Mouse (Mus musculus) midbrain, embryonic 16.5 days (tissue): ENCODE results near the gene Lrrc29. TPM values are rescaled to one million over a fixed set of nuclear protein-coding genes. Genes with fewer than 3 reads are reported as not detected.
"Not testable (repeated sequence)": the region's sequence is repeated elsewhere in the genome, so short reads cannot be mapped to it uniquely, and the experiment has no call there.

Experiments
- ATAC-seq: fragments of 200-750 bp; cut with Nextera tagmentation; 2 replicates; pipeline ENCODE4 v1.8.0; 2017; ENCODE audit warnings: moderate TSS enrichment
- H3K27ac ChIP-seq: fragments of 300-500 bp; sonication (generic); 2 replicates; pipeline ENCODE4 v1.5.1; 2014; ENCODE audit warnings: mild to moderate bottlenecking, low read length, mixed read lengths
- H3K27me3 ChIP-seq: fragments of 300-500 bp; sonication (generic); 2 replicates; pipeline ENCODE4 v1.6.1; 2014; ENCODE audit warnings: low read depth, low read length, mixed read lengths; ENCODE audit not compliant: control insufficient read depth, insufficient read depth
- H3K36me3 ChIP-seq: fragments of 300-500 bp; sonication (generic); 2 replicates; pipeline ENCODE4 v1.6.1; 2014; ENCODE audit warnings: mild to moderate bottlenecking, low read length, moderate library complexity, mixed read lengths; ENCODE audit not compliant: control insufficient read depth, insufficient read depth
- H3K4me1 ChIP-seq: fragments of 300-500 bp; sonication (generic); 2 replicates; pipeline ENCODE4 v1.6.1; 2014; ENCODE audit warnings: mild to moderate bottlenecking, low read length, mixed read lengths; ENCODE audit not compliant: control insufficient read depth, insufficient read depth
- H3K4me2 ChIP-seq: fragments of 300-500 bp; sonication (generic); 2 replicates; pipeline ENCODE4 v1.6.1; 2014; ENCODE audit warnings: mild to moderate bottlenecking, low read length, mixed read lengths
- H3K4me3 ChIP-seq: fragments of 300-500 bp; sonication (generic); 2 replicates; pipeline ENCODE4 v1.5.1; 2014; ENCODE audit warnings: low read depth, mild to moderate bottlenecking, low read length, moderate library complexity, mixed read lengths
- H3K9ac ChIP-seq: fragments of 300-500 bp; sonication (generic); 2 replicates; pipeline ENCODE4 v1.6.1; 2014; ENCODE audit warnings: low read depth, low read length, mixed read lengths
- H3K9me3 ChIP-seq: fragments of 300-500 bp; sonication (generic); replicated peaks from 2 replicates; pipeline ENCODE4 v1.6.1; 2014; ENCODE audit warnings: mild to moderate bottlenecking, low read length, mixed read lengths; ENCODE audit not compliant: control insufficient read depth, poor library complexity, severe bottlenecking
- WGBS: fragments of 180-500 bp; shearing (Covaris S2); extraction: QIAGEN DNeasy Blood & Tissue Kit; methylation state at CpG from one replicate; pipeline ENCODE4 v1.1.7; 2014; 5-methylcytosine and 5-hydroxymethylcytosine counted together
- polyA plus RNA-seq: library from polyadenylated mRNA; unstranded; fragments of >200 nt; fragmentation: Nextera tagmentation; extraction: Ambion mirVana; gene quantifications from 2 replicates; pipeline ENCODE4 v1.2.1, GENCODE M21; 2015

Gene Lrrc29
- polyA plus RNA-seq, 1 experiment from 2014 or later: 0.83 TPM

GRCm38 (mm10) chr8:105298351-105299252, 27.5 kb downstream of the Lrrc29 start:
- Histone ChIP-seq H3K27ac (no peak overlapping the region), H3K36me3 (peaks cover 17% of the 10 kb centered on the region), H3K4me2 (peak overlapping the region; percentile 95), H3K9me3 (no peaks in the 10 kb centered on the region), H3K27me3 (no peaks in the 10 kb centered on the region), H3K4me1 (peaks cover 23% of the 10 kb centered on the region), H3K4me3 (peak overlapping the region; percentile 97), H3K9ac (peak overlapping the region; percentile 88)
- WGBS: 65% methylated on average over 18 of the region's 18 CpGs
- ATAC-seq: no peak

GRCm38 (mm10) chr8:105297511-105298192, 28.4 kb downstream of the Lrrc29 start, which contains the start of gene E2f4:
TSS of gene E2f4 (plus strand) at chr8:105297663.
- Histone ChIP-seq H3K4me3 (peak within 1 kb of the TSS; percentile 97), H3K4me1 (peaks cover 23% of the 10 kb centered on the region), H3K4me2 (peak within 1 kb of the TSS; percentile 95), H3K36me3 (peaks cover 15% of the 10 kb centered on the region), H3K27ac (peak within 1 kb of the TSS; percentile 65), H3K9me3 (no peaks in the 10 kb centered on the region), H3K9ac (peak within 1 kb of the TSS; percentile 88), H3K27me3 (no peaks in the 10 kb centered on the region)
- under 1% methylated on average over 58 of the region's 58 CpGs for WGBS
- peak; percentile 89 for ATAC-seq

GRCm38 (mm10) chr8:105295895-105296573, 30.0 kb downstream of the Lrrc29 start, which contains the start of gene Exoc3l:
TSS of gene Exoc3l (minus strand) at chr8:105296101.
- Histone ChIP-seq H3K4me3 (peak within 1 kb of the TSS; percentile 97; the same call in 1 of the 2 replicates), H3K27ac (peak within 1 kb of the TSS; percentile 58; the same call in 1 of the 2 replicates), H3K4me2 (peak within 1 kb of the TSS; percentile 95), H3K9me3 (no peaks in the 10 kb centered on the region), H3K36me3 (peaks cover 5% of the 10 kb centered on the region), H3K9ac (peak within 1 kb of the TSS; percentile 88; the same call in 1 of the 2 replicates), H3K27me3 (no peaks in the 10 kb centered on the region), H3K4me1 (peaks cover 23% of the 10 kb centered on the region)
- ATAC-seq: no peak
- WGBS: 70% methylated on average over 11 of the region's 11 CpGs

DNA sequence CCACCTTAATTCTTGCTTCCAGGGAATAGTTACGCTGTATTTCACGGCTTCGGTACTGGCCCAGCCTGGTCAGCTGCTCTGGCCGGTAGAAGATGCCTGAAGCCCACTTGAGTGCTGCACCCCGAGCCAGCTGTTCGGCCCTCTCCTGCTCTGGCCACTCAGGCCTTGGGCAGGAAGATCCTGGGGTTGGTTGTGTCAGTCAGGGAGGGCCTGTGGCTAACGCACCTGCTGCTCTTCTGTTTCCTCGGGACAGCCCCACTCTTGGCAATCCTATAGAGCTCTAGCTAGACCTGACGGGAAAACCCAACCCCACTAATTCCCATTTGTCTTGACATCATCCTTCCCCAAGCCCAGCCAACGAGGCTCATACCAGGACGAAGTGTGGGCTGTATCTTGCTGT, 30.8 kb downstream of the Lrrc29 start:
- H3K9ac ChIP-seq: no peak overlapping the region
- no peaks in the 10 kb centered on the region for H3K9me3 ChIP-seq
- no peak overlapping the region for H3K4me3 ChIP-seq
- no peak overlapping the region for H3K27ac ChIP-seq
- 0 out of 2 replicates have a peak overlapping the region, but pooled peaks have one; percentile 6 for H3K4me2 ChIP-seq
- H3K36me3 ChIP-seq: peaks cover under 1% of the 10 kb centered on the region
- no peak for ATAC-seq
- H3K4me1 ChIP-seq: peaks cover 30% of the 10 kb centered on the region
- 65% methylated on average over 11 of the region's 11 CpGs for WGBS
- H3K27me3 ChIP-seq: no peaks in the 10 kb centered on the region

DNA sequence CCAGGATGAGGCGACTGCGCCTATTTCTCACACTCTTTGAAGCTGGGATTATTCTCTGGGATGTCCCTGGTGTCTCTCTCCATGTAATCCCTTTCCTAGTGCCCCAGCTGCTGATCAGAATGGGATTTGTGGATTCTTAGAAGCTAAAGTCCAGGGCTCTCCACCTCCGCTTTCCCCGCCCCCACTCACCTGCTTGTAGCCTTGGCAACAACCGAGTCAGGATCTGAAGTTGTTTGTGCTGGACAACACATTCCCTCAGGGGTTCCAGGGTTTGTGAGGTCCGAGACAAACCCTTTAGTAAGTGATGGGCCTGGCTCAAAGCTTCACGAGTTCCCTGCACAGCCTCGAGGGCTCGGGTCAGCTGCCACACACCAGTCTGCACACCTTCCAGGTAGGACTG, 31.3 kb downstream of the Lrrc29 start:
- Histone ChIP-seq H3K4me1 (peaks cover 31% of the 10 kb centered on the region), H3K36me3 (no peaks in the 10 kb centered on the region), H3K27me3 (no peaks in the 10 kb centered on the region), H3K27ac (no peak overlapping the region), H3K4me2 (0 out of 2 replicates have a peak overlapping the region, but pooled peaks have one; percentile 6), H3K9ac (0 out of 2 replicates have a peak overlapping the region, but pooled peaks have one; percentile 17), H3K9me3 (no peaks in the 10 kb centered on the region), H3K4me3 (no peak overlapping the region)
- ATAC-seq: no peak
- 59% methylated on average over 9 of the region's 9 CpGs for WGBS

- Histone ChIP-seq H3K4me1 (peaks cover 20% of the 10 kb centered on the region), H3K4me2 (no peak overlapping the region), H3K36me3 (no peaks in the 10 kb centered on the region), H3K27ac (no peak overlapping the region), H3K4me3 (no peak overlapping the region), H3K27me3 (no peaks in the 10 kb centered on the region), H3K9ac (no peak overlapping the region), H3K9me3 (no peaks in the 10 kb centered on the region)
- WGBS: 69% methylated on average over 19 of the region's 19 CpGs
- no peak for ATAC-seq
Measured at GRCm38 (mm10) chr8:105293405-105293804, 32.7 kb downstream of the Lrrc29 start.

DNA sequence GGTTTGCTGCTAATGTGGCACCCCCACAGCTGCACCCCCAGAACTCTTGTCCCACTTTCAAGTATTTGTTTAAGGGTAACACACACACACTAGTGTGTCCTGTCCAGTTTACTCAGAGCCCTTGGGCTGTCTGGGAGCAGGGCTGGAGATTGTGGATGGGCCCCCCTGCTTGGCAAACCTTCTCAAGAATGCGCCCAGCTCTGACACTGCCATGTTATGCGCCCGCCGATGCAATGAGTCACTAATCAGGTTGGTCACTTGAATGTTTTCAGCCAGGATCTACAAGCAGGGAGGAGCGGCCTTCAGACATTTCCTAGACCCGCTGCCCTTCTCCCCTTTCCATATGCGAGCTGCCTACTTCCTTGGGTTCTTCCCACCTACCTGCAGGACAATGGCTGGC, 33.6 kb downstream of the Lrrc29 start:
- H3K4me1 ChIP-seq: peaks cover 24% of the 10 kb centered on the region
- H3K9ac ChIP-seq: no peak overlapping the region
- H3K27ac ChIP-seq: no peak overlapping the region
- H3K4me3 ChIP-seq: no peak overlapping the region
- 86% methylated on average over 7 of the region's 7 CpGs for WGBS
- no peaks in the 10 kb centered on the region for H3K9me3 ChIP-seq
- H3K4me2 ChIP-seq: no peak overlapping the region
- H3K27me3 ChIP-seq: no peaks in the 10 kb centered on the region
- H3K36me3 ChIP-seq: no peaks in the 10 kb centered on the region
- no peak for ATAC-seq

DNA sequence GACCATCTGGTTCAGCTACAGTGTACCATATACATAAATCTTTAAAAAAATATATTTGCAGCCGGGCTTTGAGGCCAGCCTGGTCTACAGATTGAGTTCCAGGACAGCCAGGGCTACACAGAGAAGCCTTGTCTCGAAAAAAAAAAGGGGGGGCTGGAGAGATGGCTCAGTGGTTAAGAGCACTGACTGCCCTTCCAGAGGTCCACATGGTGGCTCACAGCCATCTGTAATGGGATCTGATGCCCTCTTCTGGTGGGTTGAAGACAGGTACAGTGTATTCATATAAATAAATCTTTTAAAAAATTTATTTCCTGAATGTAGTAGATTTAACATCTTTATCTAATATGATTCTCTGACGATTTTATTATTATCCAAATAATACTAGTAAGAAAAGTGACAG, 34.3 kb downstream of the Lrrc29 start:
- not testable (repeated sequence) for H3K9ac ChIP-seq, H3K4me3 ChIP-seq, H3K27ac ChIP-seq, H3K9me3 ChIP-seq, H3K4me2 ChIP-seq, ATAC-seq, H3K27me3 ChIP-seq, H3K36me3 ChIP-seq
- 68% methylated on average over 3 of the region's 3 CpGs for WGBS
- peaks cover 24% of the 10 kb centered on the region for H3K4me1 ChIP-seq
